Mouse (Mus musculus) natural killer cell, adult 2 months (primary cell): Measurements from ENCODE around the gene 2410137M14Rik.

ENCODE experiments used
- DNase-seq, 2 experiments: peaks; one replicate each; pipeline ENCODE4 v3.0.0; 2022; ENCODE audit warnings: low spot score in 2 of 2

2410137M14Rik gene

GRCm38 (mm10) chr17:36949265-36949664 is 31.8 kb downstream of the 2410137M14Rik start:
- DNase-seq = no peak

- DNase-seq = no peak
These were observed 32.8 kb downstream of the 2410137M14Rik start for GRCm38 (mm10) chr17:36948286-36948685.

GRCm38 (mm10) chr17:36947051-36947819 is 33.8 kb downstream of the 2410137M14Rik start:
- DNase-seq = peak in 1 of 2 experiments; percentile 26

- DNase-seq = no peak
These were observed 36.8 kb downstream of the 2410137M14Rik start for GRCm38 (mm10) chr17:36944121-36944775.

GRCm38 (mm10) chr17:36943691-36944090 is 37.3 kb downstream of the 2410137M14Rik start:
- DNase-seq = no peak

- no peak for DNase-seq
These were observed 38.1 kb downstream of the 2410137M14Rik start, which contains the start of gene Rnf39 for GRCm38 (mm10) chr17:36942791-36943471. Rnf39 (plus strand) TSS chr17:36942918.

- DNase-seq = peak; percentile 57 to 59
These were observed 38.6 kb downstream of the 2410137M14Rik start for GRCm38 (mm10) chr17:36942391-36942790.

- no peak for DNase-seq
These were observed 43.0 kb downstream of the 2410137M14Rik start for GRCm38 (mm10) chr17:36938056-36938455.

GRCm38 (mm10) chr17:36931806-36932205 is 49.2 kb downstream of the 2410137M14Rik start:
- DNase-seq = no peak

- DNase-seq = no peak
These were observed 49.9 kb downstream of the 2410137M14Rik start for GRCm38 (mm10) chr17:36931130-36931529.

- no peak for DNase-seq
These were observed 50.8 kb downstream of the 2410137M14Rik start for GRCm38 (mm10) chr17:36930233-36930632.

GRCm38 (mm10) chr17:36929236-36929932 is 51.7 kb downstream of the 2410137M14Rik start:
- no peak for DNase-seq
